Mouse (Mus musculus) thymus, adult 2 months (tissue): ENCODE data around the gene Tmem240. TPM values are rescaled to one million over a fixed set of nuclear protein-coding genes. Genes with fewer than 3 reads are reported as not detected.

ENCODE experiments used
- DNase-seq: peaks from one replicate; pipeline ENCODE4 v3.0.0; 2021
- H3K27ac ChIP-seq: fragments of 200-500 bp; 2 replicates; pipeline ENCODE4 v1.5.1; 2012; ENCODE audit warnings: low read length, control low read depth; ENCODE audit not compliant: control insufficient read depth, insufficient read depth
- H3K27me3 ChIP-seq: fragments of 200-500 bp; 2 replicates; pipeline ENCODE4 v1.6.1; 2012; ENCODE audit warnings: mild to moderate bottlenecking, low read length, moderate library complexity, mixed read lengths; ENCODE audit not compliant: control insufficient read depth, insufficient read depth
- H3K36me3 ChIP-seq: fragments of 200-500 bp; 2 replicates; pipeline ENCODE4 v1.6.1; 2012; ENCODE audit warnings: mild to moderate bottlenecking, low read length, moderate library complexity; ENCODE audit not compliant: control insufficient read depth, insufficient read depth
- H3K4me1 ChIP-seq: fragments of 200-500 bp; replicated peaks from 2 replicates; pipeline ENCODE4 v1.6.1; 2012; ENCODE audit warnings: low read length; ENCODE audit not compliant: control insufficient read depth, insufficient read depth
- H3K4me3 ChIP-seq: fragments of 200-500 bp; 2 replicates; pipeline ENCODE4 v1.5.1; 2012; ENCODE audit warnings: mild to moderate bottlenecking, low read length, control low read depth, moderate library complexity; ENCODE audit not compliant: control insufficient read depth, insufficient read depth
- CTCF ChIP-seq: fragments of 200-500 bp; IDR thresholded peaks from 2 replicates; pipeline ENCODE4 v1.5.1; 2012; ENCODE audit warnings: mild to moderate bottlenecking, control low read depth, low read length, moderate library complexity, borderline replicate concordance; ENCODE audit not compliant: control insufficient read depth, poor library complexity, insufficient read depth; ENCODE audit errors: extremely low read depth
- POLR2A ChIP-seq: fragments of 200-500 bp; IDR thresholded peaks from 2 replicates; pipeline ENCODE4 v1.6.1; 2012; ENCODE audit warnings: mild to moderate bottlenecking, low read length, control low read depth, moderate library complexity; ENCODE audit not compliant: control insufficient read depth, poor library complexity, insufficient read depth; ENCODE audit errors: extremely low read depth
- WGBS: fragments of 180-500 bp; shearing (Covaris S2); methylation state at CpG from one replicate; pipeline ENCODE4 v1.1.7; 2018; 5-methylcytosine and 5-hydroxymethylcytosine counted together
- polyA plus RNA-seq: library from polyadenylated mRNA; depleted of rRNA; stranded (reverse); fragments of >200 nt; gene quantifications from 2 replicates; pipeline ENCODE4 v1.2.3, GENCODE M21; 2012

Tmem240 gene
- polyA plus RNA-seq, 1 experiment, result 4.9 TPM

DNA sequence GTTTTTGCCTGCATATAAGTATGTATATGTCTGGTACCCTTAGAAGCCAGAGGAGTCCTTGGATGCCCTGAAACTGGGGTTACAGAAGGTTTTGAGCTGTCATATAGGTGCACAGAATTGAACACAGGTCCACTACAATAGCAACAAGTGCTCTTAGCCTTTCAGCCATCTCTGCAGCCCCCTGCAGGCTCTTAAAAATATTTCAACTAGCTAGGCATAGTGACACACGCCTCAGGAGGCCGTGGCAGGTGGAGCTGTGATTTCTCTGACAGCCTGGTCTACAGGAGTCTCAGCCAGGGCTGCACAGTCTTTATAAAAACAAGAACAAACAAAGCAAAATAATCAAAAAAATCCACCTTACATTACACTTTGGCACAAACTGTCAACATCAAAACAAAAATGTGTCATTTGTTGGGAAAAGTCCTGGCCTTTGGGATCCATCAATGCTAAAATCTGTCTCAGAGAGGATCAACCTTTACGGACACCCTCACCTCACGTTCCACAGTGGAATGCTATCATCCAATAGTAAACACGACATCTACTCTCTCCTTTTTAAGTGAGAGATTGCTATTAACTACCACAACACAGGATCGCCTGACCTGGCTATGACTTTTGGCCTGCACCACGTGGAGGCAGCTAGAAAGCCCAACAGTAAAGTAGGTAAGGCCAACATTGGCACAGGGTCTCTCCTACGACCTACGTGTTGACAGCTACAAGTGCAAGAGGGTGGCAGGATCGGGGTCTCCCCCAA is 25.4 kb downstream of the Tmem240 start:
- no peaks in the 10 kb centered on the region for H3K36me3 ChIP-seq
- TF ChIP-seq POLR2A, result no peak
- TF ChIP-seq CTCF, result no peak
- H3K27ac ChIP-seq, result no peak overlapping the region
- WGBS, result 2% methylated on average over 10 of the region's 10 CpGs
- DNase-seq, result peak; percentile 47
- H3K4me3 ChIP-seq, result peak overlapping the region; percentile 62
- H3K27me3 ChIP-seq, result no peaks in the 10 kb centered on the region
- H3K4me1 ChIP-seq, result peaks cover 9% of the 10 kb centered on the region

DNA sequence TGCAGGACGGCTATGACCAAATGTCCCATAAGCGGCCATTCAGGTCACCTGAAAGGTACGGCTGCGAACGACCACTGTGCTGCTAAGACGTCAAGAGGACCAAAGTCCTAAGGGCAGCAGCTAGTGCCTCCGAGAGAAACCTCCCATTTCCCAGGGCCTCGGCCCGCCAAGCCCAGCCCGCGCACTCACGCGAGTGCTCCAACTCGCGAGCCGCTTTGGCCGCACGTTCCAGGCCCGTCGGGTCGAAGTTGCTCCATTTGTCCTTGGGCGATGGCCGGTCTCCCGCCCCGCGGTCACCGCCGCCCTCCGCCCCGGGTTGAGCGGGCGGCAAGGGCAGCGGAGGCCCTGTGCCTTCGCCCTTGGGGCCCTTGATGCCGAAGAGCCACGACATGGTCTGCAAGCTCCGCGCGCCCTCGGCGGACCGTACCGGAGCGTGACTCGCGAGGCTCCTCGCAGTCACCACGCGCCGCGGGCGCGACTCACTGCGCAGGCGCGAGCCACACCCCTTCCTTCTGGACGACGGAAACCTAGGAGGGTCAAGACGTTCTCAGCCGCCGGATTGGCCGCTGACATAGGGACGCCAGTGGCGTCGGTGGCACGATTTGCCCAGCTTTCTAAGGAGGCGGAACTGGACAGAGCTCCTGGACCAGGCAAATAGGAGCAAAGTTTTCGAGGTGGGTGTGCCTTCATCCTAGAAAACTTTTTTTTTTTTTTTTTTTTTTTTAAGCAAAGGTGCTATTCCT is 26.2 kb downstream of the Tmem240 start, which contains the start of gene Atad3a:
TSS of gene Atad3a (minus strand) at position 481 of the 743 bp plus-strand sequence.
- DNase-seq, result peak; percentile 96
- no peaks in the 10 kb centered on the region for H3K27me3 ChIP-seq
- TF ChIP-seq CTCF (no peak; the same call in 1 of the 2 replicates), POLR2A (peak; percentile 50)
- H3K36me3 ChIP-seq, result no peaks in the 10 kb centered on the region
- H3K4me3 ChIP-seq, result peak within 1 kb of the TSS; percentile 62
- H3K4me1 ChIP-seq, result peaks cover 9% of the 10 kb centered on the region
- under 1% methylated on average over 68 of the region's 68 CpGs for WGBS
- H3K27ac ChIP-seq, result no peak within 1 kb of the TSS

DNA sequence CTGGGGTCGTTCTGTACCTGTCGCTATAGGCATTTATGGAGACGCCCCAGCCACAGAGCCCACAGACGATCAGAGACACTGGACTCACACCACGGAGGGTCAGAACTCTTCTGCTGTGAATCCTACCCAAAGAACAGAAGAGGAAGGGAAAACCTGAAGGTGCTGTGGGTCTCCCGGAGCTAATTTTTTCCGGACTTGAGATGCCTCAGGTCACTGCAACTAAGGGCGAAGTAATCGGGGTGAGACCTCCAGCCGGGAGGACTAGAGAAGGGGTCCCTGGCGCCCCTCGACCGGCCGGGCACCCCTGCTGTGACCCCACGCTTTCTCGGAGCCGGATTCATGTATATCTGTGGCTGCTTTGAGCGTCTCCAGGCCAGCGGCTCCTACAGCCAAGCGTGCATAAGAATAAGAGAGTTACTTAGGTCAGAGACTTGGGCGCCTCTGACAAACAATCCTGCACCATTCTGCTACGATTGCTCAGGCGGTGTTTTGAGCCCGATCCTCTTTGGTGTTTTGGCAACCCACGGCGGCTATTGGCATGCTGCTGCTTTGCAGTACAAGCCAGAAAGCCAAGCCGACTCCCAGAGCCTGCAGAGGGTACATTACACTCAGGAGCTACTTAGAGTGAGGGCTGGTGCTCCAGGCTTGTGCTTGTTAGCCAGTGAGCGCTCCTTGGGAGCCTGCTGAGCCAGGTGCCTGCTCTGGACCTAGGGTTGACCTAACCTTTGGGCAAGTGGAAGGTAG is 26.9 kb downstream of the Tmem240 start:
- WGBS, result 3% methylated on average over 28 of the region's 28 CpGs
- H3K4me3 ChIP-seq, result peak overlapping the region; percentile 62
- H3K36me3 ChIP-seq, result no peaks in the 10 kb centered on the region
- H3K27ac ChIP-seq, result no peak overlapping the region
- no peaks in the 10 kb centered on the region for H3K27me3 ChIP-seq
- TF ChIP-seq POLR2A (no peak), CTCF (no peak)
- DNase-seq, result no peak
- H3K4me1 ChIP-seq, result peaks cover 9% of the 10 kb centered on the region

DNA sequence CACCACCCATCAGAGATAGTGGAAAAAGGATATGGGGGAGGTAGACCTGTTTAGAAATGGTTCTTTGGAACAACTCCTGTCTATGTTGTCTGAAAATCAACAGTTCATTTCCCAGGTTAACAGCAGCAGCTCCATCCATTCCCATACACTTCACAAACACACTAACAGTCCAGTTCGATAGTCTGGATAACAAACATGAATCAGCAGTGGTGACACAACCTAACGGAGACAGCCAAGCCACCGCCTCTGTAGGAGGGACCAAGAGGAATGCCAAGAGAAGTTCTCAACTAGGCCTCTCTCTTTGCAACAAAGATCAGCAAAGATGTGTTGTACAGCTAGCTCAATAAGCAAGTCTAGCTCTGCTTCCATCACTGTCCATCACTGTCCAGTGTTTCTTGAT is 27.8 kb downstream of the Tmem240 start:
- Histone ChIP-seq H3K4me1 (peaks cover 9% of the 10 kb centered on the region), H3K27me3 (no peaks in the 10 kb centered on the region), H3K4me3 (no peak overlapping the region), H3K27ac (no peak overlapping the region), H3K36me3 (no peaks in the 10 kb centered on the region)
- DNase-seq, result no peak
- 97% methylated on average over 3 of the region's 3 CpGs for WGBS
- TF ChIP-seq POLR2A, result no peak
- no peak for TF ChIP-seq CTCF

DNA sequence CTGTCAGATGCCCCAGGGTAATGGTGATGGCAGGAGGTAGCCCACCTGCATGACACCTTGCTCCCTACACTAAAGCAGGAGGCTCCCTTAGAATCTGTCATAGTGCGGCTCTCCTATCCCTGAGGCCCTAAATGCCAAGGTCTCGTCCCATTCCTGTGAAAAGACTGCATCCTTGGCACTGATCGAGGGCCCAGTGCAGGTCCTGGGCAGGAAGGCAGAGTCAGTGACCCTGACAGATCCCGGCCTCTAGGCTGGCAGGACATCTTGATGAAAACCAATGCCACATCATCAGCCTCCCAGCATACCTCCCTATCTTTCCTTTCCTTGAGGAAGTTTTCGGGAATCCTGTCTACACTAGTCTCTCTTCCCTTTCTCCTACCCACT is 34.9 kb downstream of the Tmem240 start:
- no peak overlapping the region for H3K27ac ChIP-seq
- H3K4me3 ChIP-seq, result no peak overlapping the region
- TF ChIP-seq CTCF, result no peak
- TF ChIP-seq POLR2A, result no peak

DNA sequence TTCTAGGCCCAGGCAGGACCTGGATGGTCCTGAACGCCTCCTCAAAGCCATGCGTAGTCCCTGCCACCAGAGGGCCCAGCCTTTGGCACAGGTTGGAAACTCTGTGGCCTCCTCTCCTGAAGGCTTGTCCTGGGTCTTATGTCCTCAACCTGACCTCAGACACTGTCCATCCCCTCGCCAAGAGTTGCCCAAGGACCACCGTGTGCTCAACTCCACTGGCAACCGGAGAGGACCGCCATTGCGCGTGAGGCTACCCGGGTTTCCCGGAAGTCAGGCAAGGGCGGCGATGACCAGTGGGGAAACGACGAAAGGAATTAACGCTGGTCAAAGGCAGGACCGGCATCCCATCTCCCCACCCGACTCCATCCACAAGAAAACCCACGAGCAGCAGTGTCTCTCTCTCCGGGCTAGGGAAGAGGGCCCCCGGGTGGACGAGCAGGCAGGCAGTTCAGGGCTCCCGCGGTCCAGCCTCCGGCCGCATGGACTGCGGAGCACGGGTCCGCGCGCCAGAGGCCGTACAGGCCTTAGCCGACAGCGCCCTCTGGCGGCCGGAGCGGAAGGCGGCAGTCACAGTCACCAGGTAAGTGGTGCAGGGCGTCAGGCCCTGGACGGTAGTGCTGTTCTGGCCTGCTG is 35.4 kb downstream of the Tmem240 start:
- DNase-seq, result peak; percentile 81
- H3K4me1 ChIP-seq, result peaks cover 13% of the 10 kb centered on the region
- H3K4me3 ChIP-seq, result peak overlapping the region; percentile 41
- H3K36me3 ChIP-seq, result no peaks in the 10 kb centered on the region
- no peaks in the 10 kb centered on the region for H3K27me3 ChIP-seq
- 2% methylated on average over 39 of the region's 39 CpGs for WGBS
- TF ChIP-seq POLR2A (0 out of 2 replicates have a peak, but pooled peaks have one; percentile 17), CTCF (peak; percentile 99)
- no peak overlapping the region for H3K27ac ChIP-seq

More for the DNA sequence above, 34.9 kb downstream of the Tmem240 start:
- Histone ChIP-seq H3K27me3 (no peaks in the 10 kb centered on the region), H3K36me3 (no peaks in the 10 kb centered on the region), H3K4me1 (peaks cover 9% of the 10 kb centered on the region)
- 83% methylated on average over 5 of the region's 5 CpGs for WGBS
- no peak for DNase-seq
